Mouse (Mus musculus) liver, embryonic 15.5 days (tissue): ENCODE data around the gene Hic2. TPM values are rescaled to one million over a fixed set of nuclear protein-coding genes. Genes with fewer than 3 reads are reported as not detected.

ENCODE experiments used
- ATAC-seq: fragments of 200-750 bp; cut with Nextera tagmentation; 2 replicates; pipeline ENCODE4 v1.8.0; 2017; ENCODE audit warnings: moderate number of reproducible peaks, mild to moderate bottlenecking, moderate library complexity; ENCODE audit not compliant: insufficient read depth
- H3K27ac ChIP-seq: fragments of 300-500 bp; sonication (generic); replicated peaks from 2 replicates; pipeline ENCODE4 v1.5.1; 2015; ENCODE audit warnings: mild to moderate bottlenecking, inconsistent platforms
- H3K27me3 ChIP-seq: fragments of 300-500 bp; sonication (generic); 2 replicates; pipeline ENCODE4 v1.6.1; 2015; ENCODE audit warnings: mild to moderate bottlenecking, inconsistent platforms
- H3K36me3 ChIP-seq: fragments of 300-500 bp; sonication (generic); replicated peaks from 2 replicates; pipeline ENCODE4 v1.6.1; 2015; ENCODE audit warnings: moderate library complexity, mild to moderate bottlenecking, inconsistent platforms
- H3K4me1 ChIP-seq: fragments of 300-500 bp; sonication (generic); replicated peaks from 2 replicates; pipeline ENCODE4 v1.6.1; 2015; ENCODE audit warnings: inconsistent platforms
- H3K4me2 ChIP-seq: fragments of 300-500 bp; sonication (generic); 2 replicates; pipeline ENCODE4 v1.6.1; 2015; ENCODE audit warnings: moderate library complexity, mild to moderate bottlenecking, inconsistent platforms
- H3K4me3 ChIP-seq: fragments of 300-500 bp; sonication (generic); replicated peaks from 2 replicates; pipeline ENCODE4 v1.5.1; 2015; ENCODE audit warnings: mild to moderate bottlenecking, inconsistent platforms
- H3K9ac ChIP-seq: fragments of 300-500 bp; sonication (generic); 2 replicates; pipeline ENCODE4 v1.6.1; 2015; ENCODE audit warnings: moderate library complexity, mild to moderate bottlenecking, inconsistent platforms
- H3K9me3 ChIP-seq: fragments of 300-500 bp; sonication (generic); replicated peaks from 2 replicates; pipeline ENCODE4 v1.6.1; 2016; ENCODE audit warnings: inconsistent platforms
- WGBS: fragments of 180-500 bp; shearing (Covaris S2); methylation state at CpG from one replicate; pipeline ENCODE4 v1.1.7; 2015; ENCODE audit warnings: mixed read lengths; ENCODE audit not compliant: insufficient replicate concordance; 5-methylcytosine and 5-hydroxymethylcytosine counted together
- polyA plus RNA-seq: library from polyadenylated mRNA; unstranded; fragments of >200 nt; fragmentation: Nextera tagmentation; extraction: Ambion mirVana; gene quantifications from 2 replicates; pipeline ENCODE4 v1.2.1, GENCODE M21; 2015

Hic2 gene
- polyA plus RNA-seq, 1 experiment from 2014 or later = 2.6 TPM

- H3K4me1 ChIP-seq = peaks cover 23% of the 10 kb centered on the region
- peaks cover 25% of the 10 kb centered on the region; the same call in 1 of the 2 replicates for H3K36me3 ChIP-seq
- H3K4me2 ChIP-seq = peak overlapping the region; percentile 97
- no peak overlapping the region for H3K27ac ChIP-seq
- H3K9me3 ChIP-seq = no peaks in the 10 kb centered on the region
- H3K27me3 ChIP-seq = peaks cover 37% of the 10 kb centered on the region
- H3K9ac ChIP-seq = no peak overlapping the region
- no peak for ATAC-seq
- WGBS = 6% methylated on average over 61 of the region's 61 CpGs
- peak overlapping the region; percentile 65 for H3K4me3 ChIP-seq
Measured at GRCm38 (mm10) chr16:17277342-17278211, 44.2 kb downstream of the Hic2 start.

- Histone ChIP-seq H3K27me3 (peaks cover 33% of the 10 kb centered on the region), H3K9me3 (no peaks in the 10 kb centered on the region), H3K4me2 (no peak overlapping the region), H3K4me3 (no peak overlapping the region), H3K27ac (no peak overlapping the region), H3K4me1 (peaks cover 23% of the 10 kb centered on the region), H3K9ac (no peak overlapping the region), H3K36me3 (peaks cover 29% of the 10 kb centered on the region; the same call in 1 of the 2 replicates)
- no peak for ATAC-seq
- 79% methylated on average over 11 of the region's 11 CpGs for WGBS
Measured at GRCm38 (mm10) chr16:17280471-17280870, 47.1 kb downstream of the Hic2 start.

DNA sequence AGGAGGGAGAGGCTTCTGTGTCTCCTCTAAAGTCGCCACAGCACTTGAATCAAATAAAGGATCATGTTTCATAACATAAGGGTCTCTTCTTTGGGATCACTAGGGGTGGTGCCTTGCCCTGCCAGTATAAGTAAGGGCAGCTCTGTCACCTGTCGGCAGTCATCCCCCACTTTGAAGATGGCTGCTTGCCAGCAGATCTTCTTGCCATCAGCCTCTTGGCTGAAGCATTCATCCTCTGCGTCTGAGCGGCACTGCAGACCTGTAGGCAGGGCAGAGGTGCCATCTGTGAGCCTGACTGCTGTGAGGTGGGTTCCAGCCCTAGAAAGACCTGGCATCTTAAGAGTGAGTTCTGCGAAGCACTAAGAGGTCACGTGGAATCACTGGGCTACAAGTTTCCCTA, 49.8 kb downstream of the Hic2 start:
- WGBS = 74% methylated on average over 6 of the region's 6 CpGs
- ATAC-seq = no peak
- Histone ChIP-seq H3K4me3 (no peak overlapping the region), H3K4me2 (no peak overlapping the region), H3K27me3 (peaks cover 12% of the 10 kb centered on the region), H3K36me3 (peaks cover 32% of the 10 kb centered on the region; the same call in 1 of the 2 replicates), H3K9me3 (no peaks in the 10 kb centered on the region), H3K27ac (no peak overlapping the region), H3K4me1 (peaks cover 2% of the 10 kb centered on the region), H3K9ac (no peak overlapping the region)

- H3K9ac ChIP-seq = no peak overlapping the region
- no peaks in the 10 kb centered on the region for H3K27me3 ChIP-seq
- H3K27ac ChIP-seq = no peak overlapping the region
- 75% methylated on average over 2 of the region's 2 CpGs for WGBS
- no peak overlapping the region for H3K4me2 ChIP-seq
- H3K4me3 ChIP-seq = no peak overlapping the region
- peaks cover 28% of the 10 kb centered on the region for H3K36me3 ChIP-seq
- H3K9me3 ChIP-seq = no peaks in the 10 kb centered on the region
- H3K4me1 ChIP-seq = no peaks in the 10 kb centered on the region
- ATAC-seq = peak; percentile 30; the same call in 1 of the 2 replicates
Measured at GRCm38 (mm10) chr16:17287103-17287502, 53.7 kb downstream of the Hic2 start.

GRCm38 (mm10) chr16:17291016-17291415, 57.6 kb downstream of the Hic2 start:
- Histone ChIP-seq H3K4me3 (no peak overlapping the region), H3K27ac (no peak overlapping the region), H3K4me1 (0 out of 2 replicates have a peak, but pooled peaks cover 3% of the 10 kb centered on the region), H3K9me3 (no peaks in the 10 kb centered on the region), H3K27me3 (no peaks in the 10 kb centered on the region), H3K36me3 (peaks cover 36% of the 10 kb centered on the region), H3K4me2 (no peak overlapping the region), H3K9ac (no peak overlapping the region)
- ATAC-seq = no peak
- 75% methylated on average over 2 of the region's 2 CpGs for WGBS

- Histone ChIP-seq H3K9me3 (no peaks in the 10 kb centered on the region), H3K27me3 (no peaks in the 10 kb centered on the region), H3K36me3 (peaks cover 50% of the 10 kb centered on the region), H3K4me1 (0 out of 2 replicates have a peak, but pooled peaks cover 3% of the 10 kb centered on the region), H3K4me2 (no peak overlapping the region), H3K4me3 (no peak overlapping the region), H3K27ac (no peak overlapping the region), H3K9ac (no peak overlapping the region)
- ATAC-seq = no peak
- 6% methylated on average over 2 of the region's 2 CpGs for WGBS
Measured at GRCm38 (mm10) chr16:17292751-17293150, 59.4 kb downstream of the Hic2 start.

- WGBS = 82% methylated on average over 3 of the region's 3 CpGs
- no peaks in the 10 kb centered on the region for H3K4me1 ChIP-seq
- H3K27ac ChIP-seq = no peak overlapping the region
- no peak overlapping the region for H3K4me2 ChIP-seq
- no peaks in the 10 kb centered on the region for H3K9me3 ChIP-seq
- no peak overlapping the region for H3K4me3 ChIP-seq
- no peak for ATAC-seq
- H3K9ac ChIP-seq = no peak overlapping the region
- H3K27me3 ChIP-seq = no peaks in the 10 kb centered on the region
- peaks cover 43% of the 10 kb centered on the region for H3K36me3 ChIP-seq
Measured at GRCm38 (mm10) chr16:17300818-17301217, 67.4 kb downstream of the Hic2 start.

DNA sequence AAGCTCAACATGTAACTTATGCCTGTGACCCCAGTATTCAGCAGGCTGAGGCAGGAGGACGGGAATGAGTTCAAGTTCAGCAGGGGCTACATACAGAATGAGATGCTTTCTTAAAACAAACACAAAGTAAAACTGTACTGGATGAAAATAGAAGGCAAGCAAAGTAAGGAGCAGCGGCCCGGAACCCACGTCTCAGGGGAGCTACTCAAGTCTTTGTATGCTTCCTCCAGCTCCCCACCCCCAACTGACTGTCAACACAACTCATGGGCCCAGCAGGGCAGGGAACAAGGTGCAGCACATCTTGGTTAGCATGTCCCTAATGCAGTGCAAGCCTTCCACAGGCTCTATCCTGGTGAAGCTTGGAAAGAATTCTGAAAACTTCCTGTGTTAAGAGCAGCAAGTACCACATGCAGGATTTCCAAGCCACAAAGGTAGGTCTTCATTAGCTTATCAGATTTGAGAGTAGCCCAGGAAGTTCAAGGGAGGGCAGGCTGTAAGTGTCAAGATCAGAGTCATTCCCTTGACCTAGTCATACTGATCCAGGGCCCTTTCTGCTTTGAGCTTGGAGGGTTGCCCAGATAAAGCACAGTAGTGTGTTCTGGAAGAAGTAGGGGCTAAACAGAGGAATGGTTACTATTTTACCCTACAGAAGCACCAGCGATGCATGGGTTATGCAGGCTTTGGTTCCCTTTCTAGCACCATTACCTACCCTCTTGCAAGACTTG, 70.3 kb downstream of the Hic2 start:
- Histone ChIP-seq H3K9me3 (no peaks in the 10 kb centered on the region), H3K4me1 (no peaks in the 10 kb centered on the region), H3K27me3 (no peaks in the 10 kb centered on the region), H3K4me2 (no peak overlapping the region), H3K36me3 (peaks cover 40% of the 10 kb centered on the region), H3K4me3 (no peak overlapping the region), H3K27ac (no peak overlapping the region), H3K9ac (no peak overlapping the region)
- WGBS = 83% methylated on average over 5 of the region's 5 CpGs
- ATAC-seq = no peak

- ATAC-seq = no peak
- Histone ChIP-seq H3K4me3 (no peak overlapping the region), H3K27me3 (no peaks in the 10 kb centered on the region), H3K4me1 (no peaks in the 10 kb centered on the region), H3K9me3 (no peaks in the 10 kb centered on the region), H3K36me3 (peaks cover 30% of the 10 kb centered on the region), H3K27ac (no peak overlapping the region), H3K4me2 (no peak overlapping the region), H3K9ac (no peak overlapping the region)
- WGBS = 77% methylated on average over 5 of the region's 5 CpGs
Measured at GRCm38 (mm10) chr16:17307461-17307860, 74.1 kb downstream of the Hic2 start.

DNA sequence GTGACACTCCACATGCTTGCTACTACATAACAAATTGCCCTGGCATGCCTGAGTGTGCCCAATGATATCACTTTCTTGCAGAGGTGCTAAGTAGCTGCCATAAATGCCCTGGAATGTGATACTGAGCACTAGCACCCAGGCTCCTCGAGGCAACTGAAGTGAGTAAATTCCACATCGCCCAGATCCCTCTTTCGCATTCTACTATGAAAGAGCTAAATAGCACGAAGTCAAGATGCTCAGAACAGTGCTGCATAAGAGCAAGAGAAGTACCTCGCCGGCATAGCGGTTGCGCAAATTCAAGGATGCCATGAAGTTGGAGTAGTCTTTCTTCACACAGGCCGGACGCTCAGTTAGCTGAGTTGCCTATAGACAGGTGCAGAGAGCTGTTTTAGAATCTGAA, 75.7 kb downstream of the Hic2 start:
- ATAC-seq = no peak
- Histone ChIP-seq H3K36me3 (peaks cover 33% of the 10 kb centered on the region), H3K4me3 (no peak overlapping the region), H3K4me1 (no peaks in the 10 kb centered on the region), H3K27me3 (no peaks in the 10 kb centered on the region), H3K4me2 (no peak overlapping the region), H3K9me3 (no peaks in the 10 kb centered on the region), H3K9ac (no peak overlapping the region), H3K27ac (no peak overlapping the region)
- 83% methylated on average over 10 of the region's 10 CpGs for WGBS

DNA sequence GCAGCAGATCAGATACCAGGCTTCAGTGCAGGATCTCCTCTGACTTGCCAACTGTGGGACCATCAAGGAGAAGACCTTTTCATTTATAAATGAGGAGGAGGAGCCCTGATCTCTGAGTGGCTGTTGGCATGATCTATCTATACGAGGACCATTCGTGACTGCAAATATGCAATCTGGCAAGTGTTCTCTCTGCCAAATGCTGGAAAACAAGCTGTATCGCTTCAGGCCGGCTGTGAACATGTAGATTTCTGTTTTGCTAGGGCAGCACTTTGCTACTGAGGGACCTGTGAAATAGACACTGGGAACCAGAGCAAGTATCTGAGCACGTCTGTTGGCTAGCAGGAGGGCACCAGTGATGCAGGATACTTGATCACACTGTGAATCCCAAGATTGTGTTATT, 79.2 kb downstream of the Hic2 start:
- ATAC-seq = no peak
- Histone ChIP-seq H3K9ac (no peak overlapping the region), H3K4me1 (no peaks in the 10 kb centered on the region), H3K4me2 (no peak overlapping the region), H3K27ac (no peak overlapping the region), H3K9me3 (no peaks in the 10 kb centered on the region), H3K36me3 (peaks cover 42% of the 10 kb centered on the region), H3K4me3 (no peak overlapping the region), H3K27me3 (no peaks in the 10 kb centered on the region)
- 79% methylated on average over 5 of the region's 5 CpGs for WGBS
